In genomic region chr3:84177834-84178233, GRCm38 (mm10) we compare ENCODE assay signal across 23 mouse cellular contexts. TPM values are rescaled to one million over a fixed set of nuclear protein-coding genes. Genes with fewer than 3 reads are reported as not detected.
"Had no signal": no experiment of that assay in that cellular context is flagged by ENCODE, and none has a peak within 500 bp of the region (broad histone marks: within the 10 kb centered on the region; RNA-seq: fewer than 3 reads in every experiment).

No protein-coding gene starts in this region.

- H3K27me3 ChIP-seq: heart, embryonic 13.5 days; heart, embryonic 15.5 days; hindbrain, embryonic 13.5 days; hindbrain, embryonic 15.5 days; limb, embryonic 12.5 days had no signal

- H3K9ac ChIP-seq: heart, embryonic 13.5 days; heart, embryonic 15.5 days; hindbrain, embryonic 13.5 days; hindbrain, embryonic 15.5 days; limb, embryonic 12.5 days had no signal

- H3K27ac ChIP-seq: heart, adult 2 months; heart, embryonic 13.5 days; heart, embryonic 15.5 days; hindbrain, embryonic 13.5 days; hindbrain, embryonic 15.5 days; hindbrain, postnatal 0 days; layer of hippocampus, adult 2 months; left cerebral cortex, adult 2 months; limb, embryonic 10.5 days; limb, embryonic 12.5 days had no signal

- H3K9me3 ChIP-seq: heart, embryonic 13.5 days; heart, embryonic 15.5 days; hindbrain, embryonic 13.5 days; hindbrain, embryonic 15.5 days; limb, embryonic 10.5 days; limb, embryonic 12.5 days had no signal

- ATAC-seq: hindbrain, postnatal 0 days had no signal

- H3K36me3 ChIP-seq: heart, embryonic 15.5 days; limb, embryonic 10.5 days; limb, embryonic 12.5 days had no signal

- H3K4me2 ChIP-seq: heart, embryonic 11.5 days; heart, embryonic 13.5 days; heart, embryonic 15.5 days; hindbrain, embryonic 13.5 days; hindbrain, embryonic 15.5 days; limb, embryonic 12.5 days; liver, embryonic 11.5 days had no signal

- DNase-seq: gastrocnemius, postnatal 14 days; gastrocnemius, postnatal 36 days; heart, adult 2 months; heart, postnatal 14 days; heart, postnatal 36 days; kidney, adult 18-20 months; kidney, adult 8-10 months; kidney, postnatal 10 days; kidney, postnatal 25 days; kidney, postnatal 4 days; liver had no signal

- H3K4me3 ChIP-seq: heart, adult 2 months; heart, embryonic 13.5 days; heart, embryonic 15.5 days; hindbrain, embryonic 13.5 days; hindbrain, embryonic 15.5 days; layer of hippocampus, adult 2 months; left cerebral cortex, adult 2 months; limb, embryonic 10.5 days; limb, embryonic 12.5 days had no signal

- H3K4me1 ChIP-seq: heart, embryonic 13.5 days; heart, embryonic 15.5 days; limb, embryonic 10.5 days; limb, embryonic 12.5 days had no signal

RNA-seq across cellular contexts. Expression of gene Gm6525, which starts 3.9 kb away (rescaled TPM):
- polyA plus RNA-seq: gonadal fat pad, adult 2 months; heart, adult 2 months; heart, embryonic 11.5 days had no signal
